Mouse (Mus musculus) heart, adult 2 months (tissue): ENCODE measurements at regions not wholly inside any gene's neighbourhood (a gene's known extent, or its start where the extent isn't known, plus 50 kb on each side); places are given as distances from the start of the nearest gene placed in this dataset.

Source experiments
- DNase-seq, 2 experiments: peaks; one replicate each; pipeline ENCODE4 v3.0.0; 2021
- H3K27ac ChIP-seq: fragments of 200-600 bp; 2 replicates; pipeline ENCODE4 v1.8.1; 2022
- H3K27me3 ChIP-seq: fragments of 200-500 bp; 2 replicates; pipeline ENCODE4 v1.6.1; 2012; ENCODE audit warnings: mild to moderate bottlenecking, low read length, inconsistent platforms, mixed read lengths; ENCODE audit not compliant: control insufficient read depth, insufficient read depth
- H3K36me3 ChIP-seq: fragments of 200-500 bp; 2 replicates; pipeline ENCODE4 v1.6.1; 2012; ENCODE audit warnings: low read length, inconsistent platforms; ENCODE audit not compliant: control insufficient read depth, insufficient read depth
- H3K4me1 ChIP-seq: fragments of 200-500 bp; 2 replicates; pipeline ENCODE4 v1.6.1; 2011; ENCODE audit warnings: low read length; ENCODE audit not compliant: control insufficient read depth, insufficient read depth
- H3K4me3 ChIP-seq: fragments of 200-600 bp; 2 replicates; pipeline ENCODE4 v1.8.1; 2022
- H3K79me2 ChIP-seq: fragments of 200-500 bp; replicated peaks from 2 replicates; pipeline ENCODE4 v1.6.1; 2012; ENCODE audit warnings: mild to moderate bottlenecking, inconsistent platforms, low read length, moderate library complexity, mixed read lengths; ENCODE audit not compliant: control insufficient read depth, insufficient read depth
- H3K9ac ChIP-seq: fragments of 200-500 bp; 2 replicates; pipeline ENCODE4 v1.6.1; 2012; ENCODE audit warnings: low read depth, mild to moderate bottlenecking, control low read depth, inconsistent platforms, low read length, mixed read lengths
- CTCF ChIP-seq: fragments of 200-600 bp; IDR thresholded peaks from 2 replicates; pipeline ENCODE4 v1.8.1; 2022; ENCODE audit warnings: antibody characterized with exemption, mild to moderate bottlenecking, moderate library complexity
- EP300 ChIP-seq: fragments of 200-500 bp; IDR thresholded peaks from 2 replicates; pipeline ENCODE4 v1.6.1; 2011; ENCODE audit warnings: low read depth, low read length, control low read depth; ENCODE audit not compliant: insufficient read depth
- POLR2A ChIP-seq: fragments of 200-500 bp; IDR thresholded peaks from 2 replicates; pipeline ENCODE4 v1.6.1; 2011; ENCODE audit warnings: mild to moderate bottlenecking, low read depth, low read length, control low read depth; ENCODE audit not compliant: insufficient read depth
- WGBS: fragments of 180-500 bp; shearing (Covaris S2); methylation state at CpG from one replicate; pipeline ENCODE4 v1.1.7; 2018; 5-methylcytosine and 5-hydroxymethylcytosine counted together
- intact Hi-C: fragments of 180-260 bp; cut with DNase I; formaldehyde crosslinking; loops from one replicate; pipeline ENCODE4 v1.15.1; 2025

- no peak overlapping the region for H3K4me3 ChIP-seq
- no peaks in the 10 kb centered on the region for H3K79me2 ChIP-seq
- no peak overlapping the region for H3K27ac ChIP-seq
- DNase-seq, result no peak
- 76% methylated on average over 6 of the region's 6 CpGs for WGBS
- TF ChIP-seq EP300 (no peak), POLR2A (no peak), CTCF (no peak)
- no peaks in the 10 kb centered on the region for H3K27me3 ChIP-seq
- no peaks in the 10 kb centered on the region for H3K36me3 ChIP-seq
- H3K4me1 ChIP-seq, result no peaks in the 10 kb centered on the region
- intact Hi-C loops, result no loop called here
- no peak overlapping the region for H3K9ac ChIP-seq
These were observed 70.6 kb downstream of the Rtl1 start for GRCm38 (mm10) chr12:109529501-109529900.

GRCm38 (mm10) chr12:109528966-109529365 lies 71.2 kb downstream of the Rtl1 start:
- no peak overlapping the region for H3K4me3 ChIP-seq
- DNase-seq, result no peak
- H3K36me3 ChIP-seq, result no peaks in the 10 kb centered on the region
- no peaks in the 10 kb centered on the region for H3K4me1 ChIP-seq
- WGBS, result 65% methylated on average over 5 of the region's 5 CpGs
- no peaks in the 10 kb centered on the region for H3K79me2 ChIP-seq
- intact Hi-C loops, result no loop called here
- TF ChIP-seq CTCF, result no peak
- no peak for TF ChIP-seq EP300
- TF ChIP-seq POLR2A, result no peak
- no peaks in the 10 kb centered on the region for H3K27me3 ChIP-seq
- H3K27ac ChIP-seq, result no peak overlapping the region
- no peak overlapping the region for H3K9ac ChIP-seq

GRCm38 (mm10) chr12:109528263-109528545 lies 71.9 kb downstream of the Rtl1 start:
- H3K27ac ChIP-seq, result no peak overlapping the region
- intact Hi-C loops, result no loop called here
- H3K4me3 ChIP-seq, result no peak overlapping the region
- no peak overlapping the region for H3K9ac ChIP-seq
- WGBS, result 46% methylated on average over 27 of the region's 27 CpGs
- TF ChIP-seq CTCF, result no peak
- no peak for TF ChIP-seq EP300
- no peak for TF ChIP-seq POLR2A
- no peak for DNase-seq
- no peaks in the 10 kb centered on the region for H3K79me2 ChIP-seq
- H3K4me1 ChIP-seq, result no peaks in the 10 kb centered on the region
- no peaks in the 10 kb centered on the region for H3K27me3 ChIP-seq
- no peaks in the 10 kb centered on the region for H3K36me3 ChIP-seq

GRCm38 (mm10) chr12:109527414-109528262 lies 72.5 kb downstream of the Rtl1 start:
- Histone ChIP-seq H3K79me2 (no peaks in the 10 kb centered on the region), H3K36me3 (no peaks in the 10 kb centered on the region), H3K27me3 (no peaks in the 10 kb centered on the region), H3K4me1 (no peaks in the 10 kb centered on the region), H3K9ac (no peak overlapping the region), H3K4me3 (no peak overlapping the region), H3K27ac (no peak overlapping the region)
- TF ChIP-seq CTCF (no peak), EP300 (no peak), POLR2A (no peak)
- no peak for DNase-seq
- 69% methylated on average over 29 of the region's 29 CpGs for WGBS
- intact Hi-C loops, result no loop called here

GRCm38 (mm10) chr12:109525613-109526012 lies 73.0 kb downstream of the Dlk1 start:
- no peaks in the 10 kb centered on the region for H3K36me3 ChIP-seq
- H3K27ac ChIP-seq, result no peak overlapping the region
- no peaks in the 10 kb centered on the region for H3K4me1 ChIP-seq
- H3K4me3 ChIP-seq, result no peak overlapping the region
- no peak for DNase-seq
- no peak for TF ChIP-seq POLR2A
- TF ChIP-seq EP300, result no peak
- no peak for TF ChIP-seq CTCF
- no peaks in the 10 kb centered on the region for H3K27me3 ChIP-seq
- 63% methylated on average over 9 of the region's 9 CpGs for WGBS
- no peak overlapping the region for H3K9ac ChIP-seq
- intact Hi-C loops, result no loop called here
- H3K79me2 ChIP-seq, result no peaks in the 10 kb centered on the region

- no peak for TF ChIP-seq EP300
- TF ChIP-seq POLR2A, result no peak
- no peak for TF ChIP-seq CTCF
- no peaks in the 10 kb centered on the region for H3K4me1 ChIP-seq
- no peak for DNase-seq
- H3K9ac ChIP-seq, result no peak overlapping the region
- intact Hi-C loops, result no loop called here
- 79% methylated on average over 5 of the region's 5 CpGs for WGBS
- no peaks in the 10 kb centered on the region for H3K79me2 ChIP-seq
- no peaks in the 10 kb centered on the region for H3K27me3 ChIP-seq
- H3K36me3 ChIP-seq, result no peaks in the 10 kb centered on the region
- H3K27ac ChIP-seq, result no peak overlapping the region
- H3K4me3 ChIP-seq, result no peak overlapping the region
These were observed 68.7 kb downstream of the Dlk1 start for GRCm38 (mm10) chr12:109521199-109521780.
